In the genomic region with DNA sequence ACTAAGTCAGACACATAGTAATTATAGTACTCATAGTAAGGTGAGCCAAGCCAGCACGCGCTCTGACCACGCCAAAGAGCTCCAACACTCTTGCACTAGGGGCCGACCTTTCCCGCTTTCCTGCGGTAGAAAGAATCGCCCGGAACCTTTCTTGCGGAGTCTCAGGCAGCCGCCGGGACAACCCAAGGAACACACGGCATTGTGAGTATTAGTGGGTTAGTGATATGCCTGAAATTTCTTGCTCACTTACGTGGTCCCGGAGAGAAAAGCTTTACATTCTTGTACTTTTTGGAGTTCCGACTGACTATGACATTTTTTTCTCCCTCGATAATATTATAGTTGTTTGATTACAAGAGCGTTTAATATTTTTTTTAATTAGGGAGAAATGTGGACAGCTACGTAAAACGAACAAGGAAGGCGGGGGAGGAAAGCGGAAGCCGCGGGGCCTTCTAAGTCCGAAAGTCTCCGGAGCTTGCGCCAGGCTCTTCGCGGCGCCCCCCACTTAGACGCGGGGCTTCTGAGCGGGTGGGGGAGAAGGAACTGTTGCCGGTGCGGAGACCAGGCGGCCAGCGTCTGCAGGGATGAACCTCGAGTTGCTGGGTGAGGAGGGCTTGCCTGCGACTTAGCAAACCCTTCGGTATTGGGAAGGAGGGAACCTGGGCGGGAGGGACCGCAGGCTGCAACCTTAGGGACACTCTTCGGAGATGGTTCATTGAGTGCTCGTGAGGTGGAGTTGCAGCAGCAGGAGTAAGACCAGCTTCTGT, we compare ENCODE assay signal across 8 mouse cellular contexts. TPM values are rescaled to one million over a fixed set of nuclear protein-coding genes. Genes with fewer than 3 reads are reported as not detected.
DNase-seq lines count a peak whose midpoint lies in the region; ATAC-seq and TF ChIP-seq lines count a peak whose summit lies in the region.

A gene (plus strand): TSS at position 438 of the 764 bp plus-strand sequence.

- intact Hi-C loops in heart, postnatal 10 days (cut with DNase I): loop anchor here (2.0 kb wide), 1 partner anchor 60 kb away; a partner anchor contains a TSS

- no peak for TF ChIP-seq CTCF in E14TG2a.4 (conservative IDR thresholded peaks at IDR 0.05; ENCODE audit: low read length)
- peak; percentile 29 for TF ChIP-seq CTCF in liver, postnatal 0 days (IDR thresholded peaks at IDR 0.05; ENCODE audit: low read depth)

- under 1% methylated on average over 42 of the region's 43 CpGs for WGBS in forebrain, embryonic 13.5 days
- under 1% methylated on average over 43 of the region's 43 CpGs for WGBS in large intestine, adult 2 months
- WGBS in liver, postnatal 0 days (ENCODE audit: insufficient replicate concordance): under 1% methylated on average over 43 of the region's 43 CpGs
- WGBS in neural tube, embryonic 14.5 days: 1% methylated on average over 42 of the region's 43 CpGs

- peak; percentile 93 for ATAC-seq in forebrain, embryonic 13.5 days
- ATAC-seq in liver, postnatal 0 days: peak; percentile 95
- ATAC-seq in neural tube, embryonic 14.5 days (ENCODE audit: low read depth): peak; percentile 92

- no peaks in the 10 kb centered on the region for H3K27me3 ChIP-seq in E14TG2a.4 (ENCODE audit: insufficient read depth, low read length)
- H3K27me3 ChIP-seq in forebrain, embryonic 13.5 days: no peaks in the 10 kb centered on the region
- no peaks in the 10 kb centered on the region for H3K27me3 ChIP-seq in liver, postnatal 0 days (ENCODE audit: insufficient read depth, low read length)
- no peaks in the 10 kb centered on the region for H3K27me3 ChIP-seq in neural tube, embryonic 14.5 days (ENCODE audit: control insufficient read depth, insufficient read depth, low read length)

- peak; percentile 90 for DNase-seq in c-Kit-positive CD71-positive TER-119-positive erythroid progenitor cells, embryonic 14.5 days (ENCODE audit: low spot score)
- DNase-seq in heart, postnatal 10 days: peak; percentile 93 to 95
- peak; percentile 56 for DNase-seq in large intestine, adult 2 months (ENCODE audit: low read depth, low spot score)
- peak; percentile 91 for DNase-seq in liver, postnatal 0 days
- peak; percentile 91 for DNase-seq in testis, postnatal 10 days (ENCODE audit: low spot score)

- TF ChIP-seq EP300 in liver, postnatal 0 days (IDR thresholded peaks at IDR 0.05; ENCODE audit: low read depth): peak; percentile 92; the same call in 1 of the 2 replicates

- H3K36me3 ChIP-seq in E14TG2a.4 (ENCODE audit: insufficient read depth, low read length): peaks cover 36% of the 10 kb centered on the region
- no peaks in the 10 kb centered on the region for H3K36me3 ChIP-seq in forebrain, embryonic 13.5 days (ENCODE audit: poor library complexity, severe bottlenecking)
- H3K36me3 ChIP-seq in liver, postnatal 0 days (replicated peaks; ENCODE audit: insufficient read depth, low read length): no peaks in the 10 kb centered on the region
- H3K36me3 ChIP-seq in neural tube, embryonic 14.5 days (ENCODE audit: control insufficient read depth, insufficient read depth, low read length): no peaks in the 10 kb centered on the region

- no peaks in the 10 kb centered on the region for H3K9me3 ChIP-seq in E14TG2a.4 (ENCODE audit: low read length)
- H3K9me3 ChIP-seq in forebrain, embryonic 13.5 days (replicated peaks): no peaks in the 10 kb centered on the region
- H3K9me3 ChIP-seq in liver, postnatal 0 days (ENCODE audit: low read length): no peaks in the 10 kb centered on the region
- no peaks in the 10 kb centered on the region for H3K9me3 ChIP-seq in neural tube, embryonic 14.5 days (ENCODE audit: control insufficient read depth, low read length)

- H3K9ac ChIP-seq in forebrain, embryonic 13.5 days: peak within 1 kb of the TSS; percentile 86
- H3K9ac ChIP-seq in liver, postnatal 0 days (replicated peaks): peak within 1 kb of the TSS; percentile 91
- peak within 1 kb of the TSS; percentile 76 for H3K9ac ChIP-seq in neural tube, embryonic 14.5 days (replicated peaks; ENCODE audit: low read depth, low read length)

- H3K4me3 ChIP-seq in E14TG2a.4 (replicated peaks; ENCODE audit: low read length): peak within 1 kb of the TSS; percentile 94
- peak within 1 kb of the TSS; percentile 92 for H3K4me3 ChIP-seq in forebrain, embryonic 13.5 days
- H3K4me3 ChIP-seq in liver, postnatal 0 days (ENCODE audit: low read depth, low read length): peak within 1 kb of the TSS; percentile 88
- H3K4me3 ChIP-seq in neural tube, embryonic 14.5 days (ENCODE audit: low read depth, low read length): peak within 1 kb of the TSS; percentile 65

- H3K27ac ChIP-seq in forebrain, embryonic 13.5 days: peak within 1 kb of the TSS; percentile 80
- H3K27ac ChIP-seq in liver, postnatal 0 days (ENCODE audit: low read depth): peak within 1 kb of the TSS; percentile 85
- peak within 1 kb of the TSS; percentile 60 for H3K27ac ChIP-seq in neural tube, embryonic 14.5 days (ENCODE audit: low read depth, low read length)

- peak within 1 kb of the TSS; percentile 80 for H3K4me2 ChIP-seq in forebrain, embryonic 13.5 days
- peak within 1 kb of the TSS; percentile 91 for H3K4me2 ChIP-seq in liver, postnatal 0 days (ENCODE audit: low read depth, low read length)
- peak within 1 kb of the TSS; percentile 88 for H3K4me2 ChIP-seq in neural tube, embryonic 14.5 days (ENCODE audit: low read depth, low read length)

- H3K4me1 ChIP-seq in E14TG2a.4 (replicated peaks; ENCODE audit: low read depth, low read length): peaks cover 75% of the 10 kb centered on the region
- H3K4me1 ChIP-seq in forebrain, embryonic 13.5 days: peaks cover 38% of the 10 kb centered on the region
- peaks cover 11% of the 10 kb centered on the region for H3K4me1 ChIP-seq in liver, postnatal 0 days (ENCODE audit: insufficient read depth)
- peaks cover 24% of the 10 kb centered on the region for H3K4me1 ChIP-seq in neural tube, embryonic 14.5 days (ENCODE audit: control insufficient read depth, insufficient read depth, low read length)

RNA-seq across cellular contexts. Expression of the gene that starts here (rescaled TPM):
- polyA plus RNA-seq in forebrain, embryonic 13.5 days (2015; fragmentation: Nextera tagmentation; extraction: Ambion mirVana): 53.8 and 55.6 TPM in 2 replicates
- 10 to 100 TPM; 20.4 to 24.9 TPM for total RNA-seq in heart, postnatal 10 days (2021)
- 16.5 and 18.2 TPM in 2 replicates for polyA plus RNA-seq in large intestine, adult 2 months (2012; rRNA removed)
- polyA plus RNA-seq in liver, postnatal 0 days (2015; fragmentation: Nextera tagmentation; extraction: Ambion mirVana): 12.4 and 13.1 TPM in 2 replicates
- 41.9 and 52.7 TPM in 2 replicates for polyA plus RNA-seq in neural tube, embryonic 14.5 days (2014; fragmentation: Nextera tagmentation; extraction: Ambion mirVana)

Comparison
In these comparisons a context has a peak if more than half of its experiments do, and no peak if none do; other contexts are left out.
1. Peak in every context shown above with its lines: DNase-seq, ATAC-seq, H3K4me3 ChIP-seq and H3K27ac ChIP-seq.